Mouse (Mus musculus): Measurements from ENCODE around the gene Tgfbr3l. TPM values are rescaled to one million over a fixed set of nuclear protein-coding genes. Genes with fewer than 3 reads are reported as not detected.

Tgfbr3l gene
- polyA plus RNA-seq (2015; fragmentation: Nextera tagmentation; extraction: Ambion mirVana): 0.97 and 2.3 TPM in 2 replicates

GRCm38 (mm10) chr8:4247951-4248540, at the start of gene Tgfbr3l:
Gene Tgfbr3l (plus strand): TSS chr8:4248214.
- Histone ChIP-seq H3K27me3 (ENCODE audit: insufficient read depth, low read length) (no peaks in the 10 kb centered on the region), H3K9ac (replicated peaks) (no peak within 1 kb of the TSS), H3K27ac (ENCODE audit: low read depth) (no peak within 1 kb of the TSS), H3K4me3 (ENCODE audit: low read depth, low read length) (no peak within 1 kb of the TSS), H3K9me3 (ENCODE audit: low read length) (no peaks in the 10 kb centered on the region), H3K4me1 (ENCODE audit: insufficient read depth) (peaks cover 6% of the 10 kb centered on the region; the same call in 1 of the 2 replicates), H3K36me3 (replicated peaks; ENCODE audit: insufficient read depth, low read length) (peaks cover 42% of the 10 kb centered on the region), H3K4me2 (ENCODE audit: low read depth, low read length) (no peak within 1 kb of the TSS)
- TF ChIP-seq CTCF (IDR thresholded peaks at IDR 0.05; ENCODE audit: low read depth) (no peak), EP300 (IDR thresholded peaks at IDR 0.05; ENCODE audit: low read depth) (no peak)
- DNase-seq (no peak), ATAC-seq (no peak)
- 88% methylated on average over 15 of the region's 15 CpGs for WGBS (ENCODE audit: insufficient replicate concordance)

- H3K36me3 ChIP-seq (replicated peaks; ENCODE audit: insufficient read depth, low read length): no peaks in the 10 kb centered on the region
- 29% methylated on average over 2 of the region's 2 CpGs for WGBS (ENCODE audit: insufficient replicate concordance)
- peak; percentile 27; the same call in 1 of the 2 replicates for ATAC-seq
- no peak for TF ChIP-seq EP300 (IDR thresholded peaks at IDR 0.05; ENCODE audit: low read depth)
- no peak for TF ChIP-seq CTCF (IDR thresholded peaks at IDR 0.05; ENCODE audit: low read depth)
- H3K4me3 ChIP-seq (ENCODE audit: low read depth, low read length): no peak overlapping the region
- no peak overlapping the region for H3K9ac ChIP-seq (replicated peaks)
- no peaks in the 10 kb centered on the region for H3K4me1 ChIP-seq (ENCODE audit: insufficient read depth)
- H3K27ac ChIP-seq (ENCODE audit: low read depth): no peak overlapping the region
- H3K27me3 ChIP-seq (ENCODE audit: insufficient read depth, low read length): peaks cover 10% of the 10 kb centered on the region; the same call in 1 of the 2 replicates
- no peak for DNase-seq
- no peaks in the 10 kb centered on the region for H3K9me3 ChIP-seq (ENCODE audit: low read length)
- no peak overlapping the region for H3K4me2 ChIP-seq (ENCODE audit: low read depth, low read length)
Observed at GRCm38 (mm10) chr8:4201321-4201720, 46.7 kb upstream of the Tgfbr3l start.

- no peaks in the 10 kb centered on the region for H3K9me3 ChIP-seq (ENCODE audit: low read length)
- H3K9ac ChIP-seq (replicated peaks): no peak overlapping the region
- no peaks in the 10 kb centered on the region for H3K36me3 ChIP-seq (replicated peaks; ENCODE audit: insufficient read depth, low read length)
- H3K27me3 ChIP-seq (ENCODE audit: insufficient read depth, low read length): peaks cover 19% of the 10 kb centered on the region
- no peak overlapping the region for H3K4me2 ChIP-seq (ENCODE audit: low read depth, low read length)
- no peaks in the 10 kb centered on the region for H3K4me1 ChIP-seq (ENCODE audit: insufficient read depth)
- ATAC-seq (no peak), DNase-seq (no peak)
- H3K4me3 ChIP-seq (ENCODE audit: low read depth, low read length): no peak overlapping the region
- H3K27ac ChIP-seq (ENCODE audit: low read depth): no peak overlapping the region
- WGBS (ENCODE audit: insufficient replicate concordance): 35% methylated on average over 38 of the region's 38 CpGs
- TF ChIP-seq EP300 (IDR thresholded peaks at IDR 0.05; ENCODE audit: low read depth) (no peak), CTCF (IDR thresholded peaks at IDR 0.05; ENCODE audit: low read depth) (no peak)
Observed at GRCm38 (mm10) chr8:4205246-4206123, 42.5 kb upstream of the Tgfbr3l start.

- 32% methylated on average over 43 of the region's 44 CpGs for WGBS (ENCODE audit: insufficient replicate concordance)
- ATAC-seq (no peak), DNase-seq (no peak)
- Histone ChIP-seq H3K36me3 (replicated peaks; ENCODE audit: insufficient read depth, low read length) (no peaks in the 10 kb centered on the region), H3K9me3 (ENCODE audit: low read length) (no peaks in the 10 kb centered on the region), H3K27me3 (ENCODE audit: insufficient read depth, low read length) (peaks cover 19% of the 10 kb centered on the region), H3K9ac (replicated peaks) (no peak overlapping the region), H3K27ac (ENCODE audit: low read depth) (no peak overlapping the region), H3K4me3 (ENCODE audit: low read depth, low read length) (no peak overlapping the region), H3K4me1 (ENCODE audit: insufficient read depth) (no peaks in the 10 kb centered on the region), H3K4me2 (ENCODE audit: low read depth, low read length) (no peak overlapping the region)
- TF ChIP-seq EP300 (IDR thresholded peaks at IDR 0.05; ENCODE audit: low read depth) (no peak), CTCF (IDR thresholded peaks at IDR 0.05; ENCODE audit: low read depth) (no peak)
Observed at GRCm38 (mm10) chr8:4206182-4207015, 41.6 kb upstream of the Tgfbr3l start.

- DNase-seq (no peak), ATAC-seq (no peak)
- Histone ChIP-seq H3K9me3 (ENCODE audit: low read length) (no peaks in the 10 kb centered on the region), H3K4me1 (ENCODE audit: insufficient read depth) (no peaks in the 10 kb centered on the region), H3K36me3 (replicated peaks; ENCODE audit: insufficient read depth, low read length) (no peaks in the 10 kb centered on the region), H3K4me2 (ENCODE audit: low read depth, low read length) (no peak overlapping the region), H3K27me3 (ENCODE audit: insufficient read depth, low read length) (peaks cover 19% of the 10 kb centered on the region), H3K9ac (replicated peaks) (no peak overlapping the region), H3K4me3 (ENCODE audit: low read depth, low read length) (no peak overlapping the region), H3K27ac (ENCODE audit: low read depth) (no peak overlapping the region)
- 68% methylated on average over 2 of the region's 2 CpGs for WGBS (ENCODE audit: insufficient replicate concordance)
- no peak for TF ChIP-seq CTCF (IDR thresholded peaks at IDR 0.05; ENCODE audit: low read depth)
- no peak for TF ChIP-seq EP300 (IDR thresholded peaks at IDR 0.05; ENCODE audit: low read depth)
Observed at GRCm38 (mm10) chr8:4207016-4207350, 41.0 kb upstream of the Tgfbr3l start.

- H3K4me2 ChIP-seq (ENCODE audit: low read depth, low read length): no peak overlapping the region
- 70% methylated on average over 6 of the region's 6 CpGs for WGBS (ENCODE audit: insufficient replicate concordance)
- no peak for ATAC-seq
- H3K27me3 ChIP-seq (ENCODE audit: insufficient read depth, low read length): peaks cover 34% of the 10 kb centered on the region
- no peak overlapping the region for H3K9ac ChIP-seq (replicated peaks)
- no peaks in the 10 kb centered on the region for H3K36me3 ChIP-seq (replicated peaks; ENCODE audit: insufficient read depth, low read length)
- no peak overlapping the region for H3K27ac ChIP-seq (ENCODE audit: low read depth)
- DNase-seq: no peak
- H3K4me3 ChIP-seq (ENCODE audit: low read depth, low read length): no peak overlapping the region
- peaks cover 18% of the 10 kb centered on the region for H3K4me1 ChIP-seq (ENCODE audit: insufficient read depth)
- no peaks in the 10 kb centered on the region for H3K9me3 ChIP-seq (ENCODE audit: low read length)
- 0 out of 2 replicates have a peak, but pooled peaks have one; percentile 17 for TF ChIP-seq CTCF (IDR thresholded peaks at IDR 0.05; ENCODE audit: low read depth)
- no peak for TF ChIP-seq EP300 (IDR thresholded peaks at IDR 0.05; ENCODE audit: low read depth)
Observed at GRCm38 (mm10) chr8:4211097-4211496, 36.9 kb upstream of the Tgfbr3l start.

All from liver, postnatal 0 days (tissue).